Comparison of ENCODE assay signal across 9 mouse cellular contexts in genomic region chr11:116918323-116919185, GRCm38 (mm10). TPM values are rescaled to one million over a fixed set of nuclear protein-coding genes. Genes with fewer than 3 reads are reported as not detected.
DNase-seq lines count a peak whose midpoint lies in the region; ATAC-seq and TF ChIP-seq lines count a peak whose summit lies in the region.
"Had no signal": no experiment of that assay in that cellular context is flagged by ENCODE, and none has a peak within 500 bp of the region (broad histone marks: within the 10 kb centered on the region; RNA-seq: fewer than 3 reads in every experiment).

Gene Mgat5b (plus strand): TSS chr11:116918863.

- DNase-seq in MN1 (ENCODE audit: low spot score), result peak; percentile 77
- DNase-seq in cerebellum, adult 9-10 months, result peak; percentile 80
- DNase-seq in frontal cortex, adult 2 months (ENCODE audit: extremely low spot score in 1 of 2, low spot score in 1 of 2), result peak in 1 of 2 experiments; percentile 94
- peak; percentile 89 for DNase-seq in hindbrain, embryonic 10.5 days (ENCODE audit: low spot score)
- peak; percentile 58 to 86 for DNase-seq in layer of hippocampus, adult 8-10 months (ENCODE audit: low spot score in 2 of 2)
- DNase-seq in lung, embryonic 14.5 days, result peak; percentile 94
- peak; percentile 45 to 59 for DNase-seq in thymus, adult 18-20 months

- H3K9me3 ChIP-seq in hindbrain, embryonic 10.5 days, result no peaks in the 10 kb centered on the region
- H3K9me3 ChIP-seq in lung, embryonic 14.5 days (ENCODE audit: low read depth, low read length), result no peaks in the 10 kb centered on the region

- peaks cover 5% of the 10 kb centered on the region for H3K36me3 ChIP-seq in hindbrain, embryonic 10.5 days
- no peaks in the 10 kb centered on the region for H3K36me3 ChIP-seq in lung, embryonic 14.5 days (ENCODE audit: insufficient read depth)

- peak within 1 kb of the TSS; percentile 59 for H3K9ac ChIP-seq in lung, embryonic 14.5 days

- peak within 1 kb of the TSS; percentile 79 for H3K4me3 ChIP-seq in hindbrain, embryonic 10.5 days
- peak within 1 kb of the TSS; percentile 54 for H3K4me3 ChIP-seq in lung, embryonic 14.5 days (ENCODE audit: low read depth, low read length)
- H3K4me3 ChIP-seq in olfactory bulb, adult 2 months (ENCODE audit: insufficient read depth, low read depth, low read length), result peak within 1 kb of the TSS; percentile 51
- H3K4me3 ChIP-seq: erythroblast, embryonic 14.5 days had no signal

- H3K4me2 ChIP-seq in lung, embryonic 14.5 days, result peak within 1 kb of the TSS; percentile 99

- 1% methylated on average over 90 of the region's 90 CpGs for WGBS in hindbrain, embryonic 10.5 days
- under 1% methylated on average over 84 of the region's 90 CpGs for WGBS in lung, embryonic 14.5 days
- WGBS in olfactory bulb, adult 2 months, result 1% methylated on average over 90 of the region's 90 CpGs

- ATAC-seq in lung, embryonic 14.5 days (ENCODE audit: insufficient read depth), result peak; percentile 88

- H3K27ac ChIP-seq in hindbrain, embryonic 10.5 days, result peak within 1 kb of the TSS; percentile 97
- H3K27ac ChIP-seq in lung, embryonic 14.5 days (ENCODE audit: low read depth), result no peak within 1 kb of the TSS
- H3K27ac ChIP-seq in olfactory bulb, adult 2 months (ENCODE audit: insufficient read depth, low read depth, low read length), result 0 out of 2 replicates have a peak within 1 kb of the TSS, but pooled peaks have one; percentile 36

- H3K4me1 ChIP-seq in hindbrain, embryonic 10.5 days (replicated peaks), result peaks cover 60% of the 10 kb centered on the region
- 0 out of 2 replicates have a peak, but pooled peaks cover 4% of the 10 kb centered on the region for H3K4me1 ChIP-seq in lung, embryonic 14.5 days (ENCODE audit: insufficient read depth)
- H3K4me1 ChIP-seq in olfactory bulb, adult 2 months (ENCODE audit: control insufficient read depth, insufficient read depth, low read length), result peaks cover 37% of the 10 kb centered on the region

- peaks cover 59% of the 10 kb centered on the region for H3K27me3 ChIP-seq in hindbrain, embryonic 10.5 days (ENCODE audit: insufficient read depth, poor library complexity, severe bottlenecking)
- peaks cover 45% of the 10 kb centered on the region for H3K27me3 ChIP-seq in lung, embryonic 14.5 days (ENCODE audit: insufficient read depth, low read length)

- peak; percentile 86 for TF ChIP-seq CTCF in lung, embryonic 14.5 days (IDR thresholded peaks at IDR 0.05; ENCODE audit: low read depth)
- TF ChIP-seq CTCF in olfactory bulb, adult 2 months (IDR thresholded peaks at IDR 0.05; ENCODE audit: insufficient read depth, low read depth, low read length), result peak; percentile 99

- no peak for TF ChIP-seq POLR2A in olfactory bulb, adult 2 months (IDR thresholded peaks at IDR 0.05; ENCODE audit: insufficient read depth, low read depth, low read length)

RNA-seq across cellular contexts. Expression of gene Mgat5b, which starts in this region (rescaled TPM):
- 60.5 and 69.0 TPM in 2 replicates for polyA plus RNA-seq in frontal cortex, adult 2 months (2012; rRNA removed)
- polyA plus RNA-seq in hindbrain, embryonic 10.5 days (2016; fragmentation: Nextera tagmentation; extraction: Ambion mirVana), result 6.3 and 12.8 TPM in 2 replicates
- total RNA-seq in layer of hippocampus, adult 8-10 months (2022), result 10 to 100 TPM; 37.8 to 47.5 (median 42.6) TPM
- 0.22 and 0.59 TPM in 2 replicates for polyA plus RNA-seq in lung, embryonic 14.5 days (2014; fragmentation: Nextera tagmentation; extraction: Ambion mirVana)
- not detected in 2 replicates for polyA plus RNA-seq in olfactory bulb, adult 2 months (2012; ENCODE audit: insufficient read depth, insufficient read length, low replicate concordance, missing spikeins)
- polyA plus RNA-seq: erythroblast, embryonic 14.5 days had no signal

Comparison
In these comparisons a context has a peak if more than half of its experiments do, and no peak if none do; other contexts are left out.
1. Peak in DNase-seq, ATAC-seq, H3K4me3 ChIP-seq, H3K9ac ChIP-seq and H3K4me2 ChIP-seq in lung, embryonic 14.5 days; RNA of the gene not detected or under 1 TPM.